Mouse (Mus musculus): Measurements from ENCODE around the gene Pitpnm2.
"Not testable (repeated sequence)": the region's sequence is repeated elsewhere in the genome, so short reads cannot be mapped to it uniquely, and the experiment has no call there.

The Pitpnm2 gene

DNA sequence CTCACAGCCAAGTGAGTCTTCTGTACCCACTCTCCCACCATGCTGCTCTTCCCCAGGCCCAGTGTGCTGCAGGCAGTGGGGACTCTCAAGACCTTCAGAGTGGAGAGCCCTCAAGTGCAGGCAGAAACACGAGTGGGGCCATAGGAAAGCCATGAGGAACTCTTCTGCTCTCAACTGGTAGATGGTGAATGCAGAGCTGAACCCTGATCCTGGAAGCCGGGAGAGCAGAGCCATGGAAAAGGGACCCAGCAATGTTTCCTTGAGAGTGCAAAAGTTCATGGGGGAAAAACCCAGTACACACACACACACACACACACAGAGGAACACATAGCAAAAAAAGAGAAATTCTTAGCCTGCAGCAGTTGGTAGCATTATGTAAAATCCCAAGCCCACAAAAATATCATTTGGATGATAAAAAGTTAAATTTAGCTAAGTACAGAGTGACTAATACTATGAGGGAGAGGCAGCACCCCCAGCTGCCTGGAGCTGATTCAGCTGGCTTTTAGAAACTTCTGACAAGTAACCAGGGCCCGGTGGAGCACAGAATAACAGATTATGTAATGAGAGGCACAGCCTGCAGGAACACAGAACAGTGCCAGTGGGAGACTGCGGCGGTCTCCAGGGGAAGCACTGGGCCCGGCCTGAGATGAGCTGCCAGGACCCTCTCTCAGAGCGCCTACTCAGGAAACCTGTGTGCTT lies 28.4 kb downstream of the Pitpnm2 start:
- DNase-seq (ENCODE audit: low spot score in 2 of 2): peak; percentile 71 to 86

DNA sequence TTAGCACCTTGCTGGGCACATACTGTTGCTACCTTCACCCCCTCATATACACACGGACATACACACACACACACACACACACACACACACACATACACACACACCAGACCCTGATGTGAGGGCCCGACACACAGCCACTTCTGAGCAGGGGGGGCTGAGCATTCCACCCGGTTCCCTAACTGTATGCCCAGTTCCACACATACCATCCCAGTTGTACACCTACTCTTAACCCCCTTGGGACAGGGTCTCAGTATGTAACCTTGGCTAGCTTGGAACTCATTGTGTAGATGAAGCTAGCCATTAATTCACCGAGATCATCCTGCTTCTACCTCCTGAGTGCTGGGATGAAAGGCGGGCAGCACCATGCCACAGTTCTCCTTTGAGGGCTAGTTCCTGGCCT lies 29.0 kb downstream of the Pitpnm2 start:
- DNase-seq (ENCODE audit: low spot score in 2 of 2): no peak

DNA sequence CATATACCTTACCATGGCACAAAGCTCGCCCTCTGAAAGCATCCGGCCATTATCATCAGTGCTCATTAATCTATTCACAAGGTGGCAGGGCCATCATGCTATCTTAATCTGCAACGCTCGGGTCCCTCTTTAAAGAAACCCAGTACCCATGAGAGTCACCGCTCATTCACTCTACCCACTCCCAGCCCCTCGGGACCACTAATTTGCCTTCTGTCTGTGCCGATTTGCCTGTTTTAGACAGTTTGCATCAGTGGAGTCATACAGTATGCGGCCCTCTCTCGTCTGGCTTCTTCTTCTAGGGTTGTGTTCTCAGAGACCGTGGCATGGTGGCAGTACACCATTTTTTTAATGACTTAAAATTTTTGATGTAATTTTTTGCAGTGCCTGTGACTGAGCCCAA lies 30.1 kb downstream of the Pitpnm2 start:
- DNase-seq (ENCODE audit: low spot score in 2 of 2): no peak

DNA sequence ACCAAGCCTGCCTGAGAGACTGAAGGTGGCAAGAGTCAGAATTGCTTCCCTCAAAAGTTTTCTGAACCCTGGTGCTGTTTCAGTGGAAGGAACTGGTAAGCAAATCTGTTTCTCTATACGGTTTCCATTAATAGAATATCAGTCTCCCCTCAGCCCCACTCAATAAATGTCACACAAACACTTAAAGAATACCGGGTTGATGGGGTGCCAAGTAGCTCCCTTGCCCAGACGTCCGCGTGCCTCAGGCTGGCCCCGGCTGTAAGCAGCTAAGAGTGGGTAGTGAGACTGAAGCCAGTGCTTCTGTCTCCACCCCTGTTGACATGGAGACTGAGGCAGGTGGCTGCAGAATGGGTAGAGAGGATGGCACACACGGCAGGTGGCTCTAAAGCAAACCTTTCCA lies 30.6 kb downstream of the Pitpnm2 start:
- DNase-seq (ENCODE audit: low spot score in 2 of 2): no peak

DNA sequence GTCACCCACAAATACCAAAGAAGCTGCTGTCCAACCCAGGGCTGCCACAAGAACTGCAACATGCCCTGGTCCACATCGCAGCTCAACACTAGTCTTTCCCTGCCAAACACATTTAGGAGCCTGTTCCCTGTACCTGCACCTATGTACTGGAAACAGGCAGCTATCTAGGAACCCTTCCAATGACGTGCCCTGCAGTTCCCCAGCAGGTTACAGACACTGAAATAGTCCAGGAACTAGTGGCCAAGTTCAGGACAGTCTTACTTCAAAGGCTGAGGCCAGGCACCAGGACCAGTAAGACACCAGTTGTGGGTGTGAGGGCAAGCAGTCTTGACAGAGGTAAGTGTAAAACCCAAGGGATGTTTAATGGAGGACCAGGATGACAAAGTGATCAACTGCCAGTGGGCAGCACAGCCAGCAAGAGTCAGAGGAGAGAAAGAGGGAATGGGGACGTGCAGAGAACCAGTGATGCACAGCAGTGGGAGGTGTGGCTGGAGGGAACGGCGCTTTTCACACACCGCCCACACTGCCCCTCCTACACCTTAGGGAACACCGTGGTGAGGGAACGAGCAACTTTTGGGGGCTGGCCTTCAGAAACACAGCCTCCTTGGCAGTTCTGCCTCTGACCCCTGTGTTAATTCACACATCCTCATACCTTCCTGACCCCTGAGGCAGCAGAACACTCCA lies 31.9 kb downstream of the Pitpnm2 start:
- no peak for DNase-seq (ENCODE audit: low spot score in 2 of 2)

DNA sequence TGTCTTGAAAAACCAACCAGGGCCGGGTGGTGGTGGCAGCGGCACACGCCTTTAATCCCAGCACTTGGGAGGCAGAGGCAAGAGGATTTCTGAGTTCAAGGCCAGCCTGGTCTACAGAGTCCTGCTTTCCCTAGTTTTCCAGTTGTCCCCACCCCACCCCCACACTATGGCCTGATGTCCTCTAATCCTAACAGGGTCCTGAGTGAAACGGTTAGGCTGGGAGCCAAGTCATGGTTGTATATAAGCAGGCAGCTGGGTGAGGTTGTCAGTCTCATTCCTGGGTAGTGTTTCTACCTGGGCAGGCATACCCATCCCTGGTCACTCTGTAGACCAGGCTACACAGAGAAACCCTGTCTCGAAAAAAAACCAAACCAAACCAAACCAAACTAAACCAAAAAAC lies 32.5 kb downstream of the Pitpnm2 start:
- DNase-seq (ENCODE audit: low spot score in 2 of 2): not testable (repeated sequence)

DNA sequence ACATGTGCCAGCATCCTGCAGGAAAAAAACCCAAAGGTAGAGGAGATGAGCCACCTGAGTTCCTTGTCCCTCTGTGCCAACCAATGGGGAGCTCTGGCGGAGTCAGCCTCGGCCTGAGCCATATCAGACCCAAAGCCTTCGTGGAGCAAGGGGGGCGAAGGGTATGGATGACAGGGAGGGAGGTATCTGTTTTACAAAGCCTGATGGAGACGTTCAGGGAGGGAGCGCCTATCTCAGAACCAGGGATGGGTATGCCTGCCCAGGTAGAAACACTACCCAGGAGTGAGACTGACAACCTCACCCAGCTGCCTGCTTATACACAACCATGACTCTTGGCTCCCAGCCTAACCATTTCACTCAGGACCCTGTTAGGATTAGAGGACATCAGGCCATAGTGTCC lies 33.2 kb downstream of the Pitpnm2 start:
- no peak for DNase-seq (ENCODE audit: low spot score in 2 of 2)

DNA sequence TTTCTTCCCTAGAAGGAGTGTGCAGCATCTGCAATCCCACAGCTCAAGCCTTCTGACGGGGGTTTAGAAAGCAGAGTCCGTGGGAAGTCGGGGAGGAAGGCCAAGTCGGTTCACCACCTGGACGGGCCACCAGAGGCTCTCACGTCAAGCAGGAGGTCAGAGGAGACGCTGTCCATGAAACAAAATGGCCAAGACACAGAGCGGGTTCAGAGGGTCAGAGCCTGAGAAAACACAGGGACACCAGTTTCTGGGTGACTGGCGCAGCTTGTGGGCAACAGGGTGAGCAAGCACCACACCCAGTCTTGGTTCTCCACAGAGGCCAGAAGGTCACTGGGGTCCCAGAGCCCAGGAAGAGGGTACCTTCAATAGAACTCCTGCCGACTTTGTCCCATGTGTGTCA lies 33.9 kb downstream of the Pitpnm2 start:
- no peak for DNase-seq (ENCODE audit: low spot score in 2 of 2)

DNA sequence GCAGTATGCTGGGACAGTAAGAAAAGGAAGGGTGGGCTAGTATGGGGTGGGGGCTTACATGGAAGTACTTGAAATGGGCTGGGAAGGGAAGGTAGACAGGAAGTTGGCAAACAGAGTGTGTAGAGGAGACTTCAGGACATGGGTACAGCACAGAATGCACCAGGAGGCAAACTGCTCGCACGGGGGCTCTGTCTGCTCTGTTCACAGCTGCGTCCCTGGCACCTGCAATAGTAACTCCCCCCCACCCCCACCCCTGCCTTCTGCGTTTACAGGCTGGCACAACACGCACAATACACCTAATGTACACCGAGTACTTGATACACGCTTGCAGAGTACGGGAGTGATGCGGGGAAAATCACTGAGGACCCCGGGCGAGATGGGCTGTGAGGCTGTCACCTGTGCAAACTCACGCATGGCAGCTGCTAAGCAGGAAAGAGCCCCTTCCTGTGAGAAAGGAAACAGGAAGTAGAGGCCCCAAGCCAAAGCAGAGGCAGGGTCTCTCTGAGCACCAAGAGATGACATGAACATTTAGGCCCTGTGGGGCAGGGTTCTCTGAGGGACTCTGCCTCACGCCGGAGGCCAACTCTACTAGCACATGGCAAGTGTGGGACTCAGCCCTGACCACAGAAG lies 34.9 kb downstream of the Pitpnm2 start:
- DNase-seq (ENCODE audit: low spot score in 2 of 2): no peak

DNA sequence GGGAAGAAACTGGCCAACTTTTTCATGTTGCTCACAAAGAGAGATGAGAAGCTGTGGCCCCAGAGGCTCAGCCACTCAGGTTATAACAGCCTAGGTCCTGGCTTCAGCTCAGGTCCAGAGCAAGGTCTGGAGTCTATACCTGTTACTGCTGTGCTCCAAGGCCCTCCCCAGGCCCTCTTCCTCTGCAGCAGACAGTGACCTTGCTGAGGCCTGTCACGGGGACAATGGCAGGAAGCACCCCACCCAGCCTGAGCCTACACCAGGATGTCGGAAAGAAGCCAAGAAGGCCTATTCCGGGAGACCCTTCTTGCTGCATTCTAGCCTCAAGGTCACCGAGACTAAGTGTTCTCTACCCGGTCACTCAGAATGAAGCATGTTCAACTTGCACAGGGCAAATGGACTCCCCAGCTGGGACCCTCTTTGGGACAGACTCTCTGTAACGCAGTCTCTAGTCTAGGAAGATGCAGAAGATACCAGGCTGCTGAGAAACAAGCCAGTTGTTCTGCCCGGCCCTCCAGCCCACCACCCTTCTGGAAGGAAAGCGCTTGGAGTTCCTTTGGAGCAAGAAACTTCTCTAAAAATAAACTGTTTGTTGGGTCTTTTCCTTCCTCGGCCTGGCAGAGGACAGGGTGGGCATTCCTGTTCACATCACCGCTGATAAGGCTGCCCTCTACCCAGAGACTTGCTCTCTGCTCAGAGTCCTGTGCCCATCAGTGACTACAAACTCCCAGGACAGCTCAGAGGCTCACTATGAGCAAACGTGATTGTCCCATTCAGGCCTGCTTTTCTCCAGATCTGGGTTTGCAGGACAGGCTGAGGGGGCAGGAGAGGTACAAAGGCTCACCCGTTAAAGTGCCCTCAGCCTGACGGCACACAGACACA lies 35.7 kb downstream of the Pitpnm2 start:
- DNase-seq (ENCODE audit: low spot score in 2 of 2): peak in 1 of 2 experiments; percentile 42

DNA sequence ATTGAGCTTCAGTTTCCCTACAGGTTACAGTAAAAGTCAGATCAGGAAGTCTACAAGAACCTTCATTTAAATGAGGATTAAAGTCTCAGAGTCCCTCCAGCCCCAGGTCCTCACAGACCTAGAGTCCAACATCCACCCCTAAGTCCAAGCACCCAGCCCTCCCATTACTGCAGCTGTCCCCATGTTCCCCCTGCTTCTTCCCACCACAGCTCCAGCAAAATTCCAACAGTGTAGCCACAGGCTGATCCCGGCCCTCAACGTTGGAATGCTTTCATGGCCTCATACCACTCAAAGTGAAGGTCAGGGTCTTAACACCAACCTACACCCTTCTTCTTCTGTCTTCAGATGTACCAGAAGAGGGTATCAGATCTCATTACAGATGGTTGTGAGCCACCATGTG lies 37.9 kb downstream of the Pitpnm2 start:
- DNase-seq (ENCODE audit: low spot score in 2 of 2): no peak

DNA sequence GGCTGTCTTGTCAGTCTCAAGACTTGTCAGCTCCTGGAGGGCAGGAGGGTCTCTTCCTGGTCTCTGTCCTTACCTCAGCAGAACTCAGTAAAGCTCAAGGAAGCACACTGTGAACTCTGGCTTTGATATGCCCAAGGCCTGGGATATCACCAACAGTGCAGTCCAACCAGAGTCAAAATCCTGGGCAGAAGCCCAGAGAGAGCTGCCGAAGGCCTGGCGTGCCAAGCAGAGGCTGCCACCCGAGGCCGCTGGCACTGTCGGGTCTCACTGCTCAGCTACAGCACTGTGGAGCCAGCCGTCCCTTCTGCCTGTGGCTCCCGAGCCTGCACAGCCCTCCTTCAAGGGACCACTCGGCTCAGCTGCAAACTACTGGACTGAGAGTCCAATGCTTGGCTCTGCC lies 38.3 kb downstream of the Pitpnm2 start:
- DNase-seq (ENCODE audit: low spot score in 2 of 2): peak in 1 of 2 experiments; percentile 66

DNA sequence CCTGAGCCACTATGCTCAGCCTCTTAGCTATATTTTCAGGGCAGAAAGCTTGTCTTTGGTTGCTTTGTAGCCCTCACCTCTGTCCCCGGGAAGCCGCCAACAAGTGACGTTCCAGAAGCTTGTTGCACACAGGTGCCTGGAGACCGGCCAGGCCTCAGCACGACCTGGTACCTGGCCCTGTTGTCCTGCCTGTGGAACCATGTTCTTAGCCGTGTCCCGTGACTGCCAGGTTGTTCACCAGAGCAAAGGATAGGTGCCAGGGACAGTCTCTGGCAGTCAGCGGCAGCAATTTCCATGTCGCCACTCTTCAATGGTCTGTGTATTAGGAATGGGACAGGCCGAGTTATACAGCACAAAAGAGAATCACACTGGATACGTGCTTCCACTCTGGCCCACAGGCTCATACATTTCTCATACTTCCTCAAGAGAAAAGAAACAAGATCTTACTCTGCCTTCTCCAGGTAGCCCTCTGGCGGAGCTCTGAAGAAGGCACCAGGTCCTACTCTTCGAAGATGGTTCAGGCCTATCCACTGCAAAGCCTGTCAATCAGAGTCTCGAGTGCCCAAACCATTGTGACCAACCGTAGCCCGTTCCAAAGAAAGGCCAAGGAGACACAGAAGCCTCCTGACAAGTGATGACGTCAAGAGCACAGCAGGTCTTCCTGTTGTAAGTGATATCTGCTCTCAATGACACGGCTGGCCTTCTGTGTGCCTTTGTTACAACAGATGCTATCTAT lies 39.1 kb downstream of the Pitpnm2 start:
- DNase-seq (ENCODE audit: low spot score in 2 of 2): no peak

DNA sequence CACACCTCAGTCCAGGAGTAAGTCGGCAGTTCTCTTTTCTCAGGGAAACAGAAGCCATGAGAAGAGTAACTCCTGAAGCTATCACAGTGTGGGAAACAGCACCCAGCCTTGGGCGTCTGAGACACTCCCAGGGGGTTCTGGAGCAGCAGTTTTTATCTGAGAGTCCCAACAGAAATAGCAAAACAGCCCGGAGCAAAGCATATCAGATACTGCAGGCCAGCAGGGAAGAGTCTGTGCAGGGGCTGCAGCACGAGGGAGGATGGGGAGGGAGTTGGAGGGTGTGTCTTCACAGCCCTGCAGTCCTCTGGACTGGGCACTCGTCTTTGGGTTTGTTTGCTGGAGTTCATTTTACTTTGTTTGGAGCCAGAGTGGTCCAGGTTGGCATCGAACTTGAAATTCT lies 39.7 kb downstream of the Pitpnm2 start:
- DNase-seq (ENCODE audit: low spot score in 2 of 2): no peak

DNA sequence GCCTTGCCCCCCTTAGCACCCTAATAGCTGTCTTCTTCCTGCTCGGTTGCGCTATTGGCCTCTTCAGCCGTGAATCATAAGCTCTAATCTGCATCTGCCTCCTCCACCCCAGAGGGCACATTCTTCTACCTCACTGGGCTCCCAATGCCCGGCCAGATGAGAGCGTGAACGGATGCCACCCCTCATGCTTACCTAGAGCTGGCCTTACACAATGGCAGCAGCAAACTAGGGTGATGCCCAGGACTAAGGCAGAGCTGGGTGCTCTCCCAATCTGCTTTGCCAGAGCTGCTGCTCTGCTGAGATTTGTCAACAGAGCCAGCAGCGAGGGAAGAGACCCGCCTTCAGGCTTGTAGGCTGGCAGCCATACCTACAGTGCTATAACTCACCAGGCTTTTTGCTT lies 41.5 kb downstream of the Pitpnm2 start:
- no peak for DNase-seq (ENCODE audit: low spot score in 2 of 2)

DNA sequence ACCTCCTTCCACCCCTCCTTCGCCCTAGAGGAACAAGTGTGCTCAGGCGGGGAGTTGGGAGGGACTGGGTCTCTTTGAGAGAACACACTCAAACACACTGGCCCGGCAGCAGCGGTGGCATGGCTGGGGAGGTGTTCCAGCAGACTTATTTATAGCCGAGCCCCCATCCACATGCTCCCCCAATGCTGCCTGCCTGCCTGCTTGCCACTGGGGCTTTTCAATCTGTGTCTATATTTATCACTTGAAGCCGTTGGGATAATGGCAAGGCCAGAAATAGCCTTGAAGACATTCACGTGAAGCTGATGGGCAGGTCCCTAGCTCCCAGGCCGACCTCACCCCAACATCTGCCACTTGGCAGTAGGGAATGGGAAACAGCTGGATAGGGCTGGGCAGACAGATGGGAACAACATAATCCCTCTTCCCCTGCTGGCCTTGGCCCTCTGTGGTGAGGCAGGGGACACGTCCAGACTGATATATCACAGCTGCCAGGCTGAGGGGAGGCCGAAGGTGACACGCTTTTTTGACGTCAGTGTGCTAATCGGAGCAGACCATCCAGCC lies 43.0 kb downstream of the Pitpnm2 start:
- peak in 1 of 2 experiments; percentile 30 for DNase-seq (ENCODE audit: low spot score in 2 of 2)

DNA sequence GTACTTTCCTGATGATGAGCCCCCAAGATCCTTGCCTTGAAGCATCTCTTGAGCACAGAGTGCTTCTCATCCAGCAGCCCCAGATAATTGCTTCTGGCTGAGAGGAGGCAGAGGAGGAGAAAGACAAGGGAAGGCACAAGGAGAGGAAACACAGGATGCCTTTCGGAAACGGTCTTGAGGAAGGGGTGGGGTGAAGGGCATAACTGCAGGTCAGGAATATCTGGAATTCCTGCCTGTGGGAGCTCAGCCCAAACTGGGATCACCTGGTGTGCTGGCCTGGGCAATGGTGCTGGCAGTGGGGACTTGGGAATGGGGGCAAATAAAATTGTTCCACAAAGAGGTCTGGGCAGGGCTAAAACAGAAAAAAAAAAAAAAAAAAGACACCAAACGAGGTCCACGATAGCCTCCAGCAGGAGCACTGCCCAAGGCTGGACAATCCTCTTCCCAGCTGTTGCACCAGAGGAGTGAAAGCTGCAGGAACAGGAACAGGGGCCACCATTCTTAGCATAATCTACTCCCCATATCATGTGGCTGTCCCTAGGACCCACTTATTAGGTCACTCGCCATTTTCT lies 43.7 kb downstream of the Pitpnm2 start:
- no peak for DNase-seq (ENCODE audit: low spot score in 2 of 2)

DNA sequence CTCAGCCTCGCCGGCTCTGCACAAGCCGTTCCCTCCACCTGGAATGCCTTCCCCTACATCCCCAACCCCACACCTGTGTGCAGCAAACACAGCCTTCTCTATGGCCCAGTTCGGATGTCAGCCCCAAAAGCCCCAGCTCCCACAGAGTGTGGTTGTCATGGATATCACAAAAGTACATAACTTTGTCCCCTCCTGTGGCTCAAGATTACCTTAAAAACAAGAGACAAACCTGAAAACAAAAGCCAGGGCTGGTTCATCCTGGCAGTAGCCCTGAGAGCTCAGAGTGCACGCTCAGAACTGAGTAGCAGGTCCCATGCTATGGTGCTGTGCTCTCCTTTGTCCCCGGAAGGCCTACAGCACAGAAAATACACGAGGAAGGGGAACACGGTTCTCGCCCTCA lies 44.3 kb downstream of the Pitpnm2 start:
- DNase-seq (ENCODE audit: low spot score in 2 of 2): no peak

DNA sequence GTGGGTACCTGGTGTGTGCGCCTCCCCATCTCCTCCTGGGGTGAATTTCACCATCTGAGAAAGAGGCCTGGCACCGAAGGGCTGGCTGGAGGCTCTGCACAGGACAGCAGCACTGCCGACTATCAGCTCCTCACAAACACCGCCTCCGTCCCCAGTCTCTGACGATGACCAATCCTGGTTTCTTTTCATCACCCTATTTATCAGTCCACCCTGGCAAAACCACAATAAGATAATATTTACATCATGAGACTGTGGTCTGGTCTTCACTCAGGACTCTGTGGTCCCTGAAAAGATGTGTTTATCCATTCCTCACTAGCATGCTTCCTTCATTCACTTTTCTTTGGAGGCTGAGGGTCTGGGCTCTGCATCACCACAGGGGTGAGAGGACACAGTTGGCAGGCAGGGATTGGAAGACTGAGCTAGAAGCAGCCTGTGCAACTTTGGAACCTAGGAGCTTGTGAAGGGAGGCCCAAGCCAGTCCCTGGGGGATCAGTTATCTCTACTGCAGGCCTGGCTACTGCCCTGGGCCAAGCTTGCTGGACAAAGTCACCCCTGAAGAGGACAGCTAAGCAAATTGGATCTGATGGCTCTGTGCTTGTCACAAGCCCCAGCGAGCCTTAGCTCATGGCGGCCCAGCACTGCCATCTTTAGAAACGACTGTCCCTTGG lies 45.3 kb downstream of the Pitpnm2 start:
- DNase-seq (ENCODE audit: low spot score in 2 of 2): no peak

DNA sequence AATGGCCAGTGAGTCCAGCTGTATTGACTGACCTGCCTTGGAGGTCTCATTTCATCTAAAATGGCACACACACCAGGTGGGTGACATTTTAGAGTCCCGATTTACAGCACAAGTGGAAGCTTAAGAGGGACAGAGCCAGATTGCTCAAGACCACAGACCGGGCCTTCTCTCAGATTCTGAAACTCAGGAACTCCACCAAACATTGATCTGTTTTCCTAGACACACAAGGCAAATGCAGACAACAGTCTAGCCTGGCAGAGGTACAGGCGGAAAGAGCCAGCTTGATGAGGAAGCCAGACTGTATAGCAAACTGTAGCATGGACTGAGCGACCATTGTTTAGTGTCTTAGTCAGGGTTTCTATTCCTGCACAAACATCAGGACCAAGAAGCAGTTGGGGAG lies 46.3 kb downstream of the Pitpnm2 start:
- no peak for DNase-seq (ENCODE audit: low spot score in 2 of 2)
